Mouse (Mus musculus) kidney, adult 8-10 months (tissue): Measurements from ENCODE around the gene Shf.

Experiments
- DNase-seq, 2 experiments: peaks; one replicate each; pipeline ENCODE4 v3.0.0; 2022

Gene Shf

DNA sequence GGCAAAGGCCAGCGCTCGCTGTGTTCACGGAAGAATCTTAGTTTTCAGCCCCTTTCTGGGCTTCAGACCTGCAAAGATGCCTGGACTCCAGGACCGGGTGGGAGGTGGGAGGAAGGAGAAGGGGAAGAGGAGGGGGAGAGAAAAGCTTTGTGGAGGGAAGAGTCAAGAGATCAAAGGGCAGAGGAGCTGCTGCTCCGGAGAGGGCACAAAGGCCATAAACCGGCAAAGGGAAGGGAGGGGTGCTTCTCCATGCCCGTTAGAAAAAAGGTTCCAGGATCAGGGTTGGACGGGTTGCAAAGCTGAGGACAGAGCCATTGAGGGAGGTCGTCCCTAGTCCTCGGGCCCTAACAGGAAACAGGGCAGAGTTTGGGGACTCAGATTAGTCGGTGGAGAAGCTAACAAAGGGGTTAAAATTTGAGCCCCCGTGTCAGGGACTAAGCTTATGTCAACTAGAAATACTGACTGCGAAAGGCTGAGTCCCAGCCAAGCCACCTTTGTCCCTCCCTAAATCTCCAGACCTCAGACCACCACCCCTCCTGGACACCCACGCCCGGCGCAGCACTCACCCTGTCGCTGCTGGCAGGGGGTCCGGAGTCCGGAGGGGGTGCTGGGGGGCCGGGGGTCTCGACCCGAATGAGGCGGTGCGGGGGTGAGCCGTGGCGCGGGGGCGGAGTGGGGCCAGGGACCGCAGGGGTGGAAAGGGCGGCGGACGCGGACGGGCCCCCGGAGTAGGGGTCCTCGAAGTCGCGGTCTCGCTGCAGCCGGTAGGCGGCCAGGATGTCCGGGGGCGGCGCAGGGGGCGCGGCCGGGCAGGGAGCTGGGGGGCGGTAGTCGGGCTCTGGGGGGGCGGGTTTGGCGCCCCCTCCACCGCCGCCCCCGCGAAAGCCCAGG lies 636 bp downstream of the Shf start:
- DNase-seq: peak in 1 of 2 experiments; percentile 36

DNA sequence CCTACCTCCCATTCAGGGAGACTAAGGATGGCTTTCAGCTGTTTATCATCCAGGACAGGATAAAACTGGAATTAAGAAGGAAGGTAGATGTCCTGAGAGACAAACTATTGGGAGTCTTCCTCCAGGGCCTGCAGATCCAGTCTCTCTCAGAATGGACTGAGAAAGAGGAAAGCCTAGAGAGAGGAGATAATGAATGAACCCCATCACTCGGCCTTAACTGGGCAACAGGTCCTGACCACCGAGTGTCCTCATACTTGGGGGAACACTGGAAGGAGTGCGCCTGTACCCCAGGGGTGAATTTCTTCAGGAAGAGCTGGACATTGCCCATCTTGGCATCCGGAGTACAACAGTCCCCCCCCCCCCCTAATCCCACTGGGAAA lies 1.3 kb downstream of the Shf start:
- no peak for DNase-seq

DNA sequence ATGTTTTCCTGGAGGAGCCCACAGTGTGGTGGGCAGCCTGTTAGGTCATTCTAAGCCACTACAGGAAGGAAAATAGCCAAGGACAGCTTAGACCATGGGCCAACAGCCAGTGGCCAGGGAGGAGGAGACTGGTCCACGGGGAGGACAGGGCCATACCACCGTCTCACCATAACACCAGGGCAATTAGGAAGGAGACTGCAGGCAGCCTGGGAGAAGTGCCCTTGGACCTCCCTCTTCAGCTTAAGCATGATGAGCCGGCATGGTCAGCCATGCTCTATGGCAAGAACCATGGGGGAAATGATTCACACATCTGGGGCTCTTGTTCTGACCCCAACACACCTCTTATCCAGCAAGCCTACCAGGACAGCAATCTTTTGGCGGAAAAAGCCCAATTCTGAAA lies 1.8 kb downstream of the Shf start:
- DNase-seq: no peak

DNA sequence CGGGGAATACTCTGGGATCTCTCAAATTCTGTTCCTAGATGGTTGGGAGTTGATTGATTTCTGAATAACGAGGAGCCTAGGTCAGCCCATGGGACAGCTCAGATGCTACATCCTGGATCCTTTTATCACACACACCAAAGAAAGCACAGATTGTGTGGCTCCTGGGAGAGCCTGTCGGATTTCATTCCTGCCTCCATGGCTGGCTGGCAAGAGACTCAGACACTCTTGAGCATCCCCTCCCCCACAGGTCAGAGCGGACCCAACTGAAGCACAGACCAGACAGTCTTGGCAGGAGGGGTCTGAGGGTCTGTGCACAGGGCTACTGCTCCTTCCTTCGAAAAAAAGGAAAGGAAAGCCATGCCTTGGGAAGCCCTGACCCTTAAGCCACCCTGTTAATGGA lies 2.3 kb downstream of the Shf start:
- no peak for DNase-seq

DNA sequence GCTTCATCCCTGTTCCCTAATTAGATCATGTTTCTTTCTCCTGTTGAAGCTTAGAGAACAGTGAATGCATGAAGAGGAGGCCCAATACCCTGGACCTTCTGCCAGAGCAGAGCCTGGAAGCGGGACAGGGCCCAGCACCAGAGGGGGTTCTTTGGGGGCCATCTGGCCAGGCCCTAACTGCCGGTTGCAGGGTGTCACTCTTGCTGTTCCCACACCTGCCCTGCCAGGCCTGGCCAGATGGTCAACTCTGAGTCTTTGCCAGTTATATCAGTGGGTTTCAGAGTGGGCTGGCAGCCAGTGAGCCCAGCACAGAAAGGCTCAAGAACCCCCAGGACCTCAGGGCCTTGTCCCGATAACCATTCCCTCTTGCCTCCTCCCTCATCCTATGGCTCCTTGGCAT lies 2.9 kb downstream of the Shf start:
- no peak for DNase-seq

DNA sequence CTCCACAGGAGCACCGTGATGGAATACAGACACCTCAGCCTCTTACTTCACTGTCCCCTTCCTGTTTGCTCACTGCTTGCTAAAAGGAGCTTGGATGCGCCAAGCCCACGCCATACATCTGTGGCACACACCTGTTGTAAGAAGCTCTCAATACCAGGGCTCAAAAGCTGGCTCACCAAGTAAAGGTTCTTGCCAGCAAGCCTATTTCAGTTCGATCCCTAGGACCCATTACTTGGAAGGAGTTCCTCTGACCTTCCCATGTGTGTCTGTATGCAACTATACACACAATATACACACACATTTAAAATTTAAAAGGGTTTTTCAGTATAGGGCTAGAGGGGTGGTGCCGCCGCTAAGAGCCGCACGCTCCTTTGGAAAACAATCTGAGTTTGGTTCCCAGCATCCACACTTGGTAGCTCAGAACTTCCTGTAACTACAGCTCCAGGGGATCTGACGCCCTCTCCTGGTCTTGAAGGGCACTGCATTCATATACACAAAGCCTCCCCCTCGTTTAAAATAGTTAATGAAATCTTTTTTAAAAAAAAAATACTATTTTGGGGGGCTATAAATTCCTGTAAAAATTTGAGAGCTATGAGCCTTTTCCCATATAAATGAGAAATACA lies 3.6 kb downstream of the Shf start:
- no peak for DNase-seq

DNA sequence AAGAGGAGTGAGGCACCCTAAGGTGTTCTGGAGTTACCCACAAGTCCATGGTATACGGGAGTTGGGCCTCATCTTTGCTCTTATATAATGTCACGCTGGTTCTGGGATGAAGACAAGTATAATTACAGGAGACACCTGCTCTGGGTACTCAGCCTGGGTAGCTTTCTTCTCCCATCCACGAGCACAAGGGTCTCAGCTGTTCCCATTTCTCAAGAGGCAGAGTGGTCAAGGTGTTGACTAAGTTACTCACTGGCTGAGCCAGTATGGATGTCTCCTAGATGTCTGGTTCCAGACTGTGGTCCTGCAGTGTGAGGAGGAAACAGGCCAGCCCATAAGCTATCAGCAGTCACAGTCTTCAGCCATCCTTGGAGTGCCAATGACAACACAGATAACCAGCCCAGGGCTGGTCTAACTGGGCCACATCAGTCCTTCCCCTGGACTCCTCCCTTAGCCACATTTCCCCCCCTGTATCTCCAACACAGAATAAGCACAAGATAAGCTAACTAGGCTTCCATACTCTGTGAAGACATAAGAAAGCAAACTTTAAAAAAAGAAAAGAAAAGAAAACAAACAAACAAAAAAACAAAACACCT lies 4.5 kb downstream of the Shf start:
- DNase-seq: no peak

DNA sequence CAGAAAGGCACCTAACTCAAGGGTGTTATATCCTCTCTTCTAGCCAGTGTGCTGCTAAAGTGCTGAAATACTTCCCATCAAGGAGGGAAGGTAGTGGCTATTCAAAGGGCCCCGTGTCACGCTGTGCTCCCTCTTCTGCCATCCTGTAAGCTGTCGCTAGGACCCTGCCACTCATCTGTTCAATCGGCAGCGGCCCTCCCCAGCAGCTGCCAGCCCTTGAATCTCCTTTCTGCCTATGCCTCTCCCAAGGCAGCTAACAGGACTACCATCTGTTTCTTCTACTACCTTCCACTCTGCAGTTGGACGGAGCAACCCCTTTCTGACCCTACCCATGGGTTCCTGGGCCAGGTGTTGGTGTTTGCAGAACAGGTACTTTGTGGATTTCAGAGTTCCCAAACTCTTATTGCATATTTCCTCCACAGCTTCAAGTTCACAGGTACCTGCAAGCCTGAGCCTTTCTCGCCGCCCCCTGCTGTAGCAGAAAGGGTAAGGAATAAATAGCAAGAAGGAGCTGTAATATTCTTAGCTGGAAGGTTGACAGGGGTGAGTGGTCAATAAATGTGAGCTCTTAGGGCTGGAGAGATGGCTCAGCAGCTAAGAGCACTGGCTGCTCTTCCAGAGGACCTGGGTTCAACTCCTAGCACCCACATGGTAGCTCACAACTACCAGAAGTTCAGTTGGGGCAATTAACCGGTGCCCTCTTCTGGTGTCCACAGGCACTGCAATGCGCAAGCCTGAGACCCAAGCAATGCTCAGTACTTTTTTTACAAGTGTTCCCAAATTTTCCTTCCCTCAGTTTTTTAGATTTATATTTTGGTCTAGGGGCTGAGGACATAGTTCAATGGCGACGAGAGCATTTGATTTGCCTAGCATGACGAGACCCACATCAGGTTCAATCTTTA lies 6.1 kb downstream of the Shf start:
- DNase-seq: no peak

DNA sequence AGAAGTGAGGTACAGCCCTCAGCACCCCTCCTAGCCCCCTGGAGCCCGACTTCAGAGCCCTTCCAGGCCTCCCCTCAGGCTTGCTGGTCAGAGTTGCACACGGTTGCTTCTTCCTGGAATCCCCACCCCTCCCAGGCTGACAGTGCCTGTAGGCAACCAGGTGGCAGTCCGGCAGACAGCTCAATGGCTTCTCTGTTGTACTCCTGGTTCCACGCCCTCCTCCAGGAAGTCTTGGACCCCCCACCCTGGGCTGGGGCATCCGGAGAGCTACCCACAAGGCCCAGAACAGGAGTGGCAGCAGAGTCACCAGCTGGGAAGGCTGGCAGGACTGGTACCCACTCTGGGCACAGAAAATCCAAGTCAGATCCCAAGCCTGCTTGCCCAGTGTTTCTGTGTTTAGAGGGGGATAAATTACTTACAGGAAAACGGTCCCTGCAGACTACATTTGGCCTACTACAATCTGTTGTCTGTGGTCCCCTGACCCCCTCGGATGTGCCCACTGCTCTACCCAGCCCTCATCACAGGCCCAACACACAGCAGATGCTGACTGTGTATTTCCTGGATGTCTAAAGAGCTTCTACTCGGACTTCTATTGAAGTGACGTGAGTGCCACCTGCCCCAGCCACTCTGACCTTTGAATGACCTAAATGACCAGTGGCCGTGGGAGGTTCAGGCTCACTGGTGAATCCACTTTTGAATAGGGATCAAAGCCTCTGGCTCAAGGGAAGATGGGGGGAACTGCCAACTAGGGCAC lies 6.9 kb downstream of the Shf start:
- DNase-seq: no peak

DNA sequence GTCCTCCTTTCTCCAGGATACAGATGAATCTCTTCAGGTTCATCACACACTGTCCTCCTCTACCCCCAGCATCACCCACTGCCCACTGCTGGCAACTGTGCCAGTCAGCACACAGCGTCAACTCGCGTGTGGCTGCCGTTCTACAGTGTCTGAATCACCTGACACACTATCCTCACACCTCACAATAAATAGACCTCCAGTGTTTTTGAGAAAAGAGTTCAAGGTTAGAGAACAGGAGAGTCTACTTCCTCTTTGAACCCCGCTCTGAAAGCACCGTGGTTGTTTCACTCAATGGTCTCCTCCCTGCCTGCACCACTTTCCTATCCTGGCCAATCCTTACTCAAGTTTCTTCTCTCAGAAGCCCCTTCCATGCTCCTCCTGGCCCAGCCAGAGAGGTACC lies 7.8 kb downstream of the Shf start:
- no peak for DNase-seq

DNA sequence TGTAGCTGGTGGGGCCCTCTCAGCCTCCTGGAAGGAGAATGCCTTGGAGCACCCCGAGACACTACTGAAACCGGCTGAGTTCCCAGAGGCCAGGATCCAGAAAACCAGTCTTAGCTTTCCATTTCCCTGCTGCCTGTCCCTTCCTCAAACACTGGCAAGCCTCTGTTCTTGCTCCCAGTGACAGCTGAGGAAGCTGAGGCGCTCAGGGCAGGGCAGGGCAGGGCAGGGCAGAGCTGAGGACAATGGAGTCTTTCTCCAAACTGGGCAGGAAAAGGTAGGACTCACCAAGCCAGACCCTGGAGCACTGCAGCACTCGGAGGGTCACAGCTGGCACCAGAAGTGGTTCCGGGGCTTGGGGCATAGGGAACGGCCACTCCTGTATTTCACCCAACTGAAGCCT lies 8.7 kb downstream of the Shf start:
- DNase-seq: no peak

DNA sequence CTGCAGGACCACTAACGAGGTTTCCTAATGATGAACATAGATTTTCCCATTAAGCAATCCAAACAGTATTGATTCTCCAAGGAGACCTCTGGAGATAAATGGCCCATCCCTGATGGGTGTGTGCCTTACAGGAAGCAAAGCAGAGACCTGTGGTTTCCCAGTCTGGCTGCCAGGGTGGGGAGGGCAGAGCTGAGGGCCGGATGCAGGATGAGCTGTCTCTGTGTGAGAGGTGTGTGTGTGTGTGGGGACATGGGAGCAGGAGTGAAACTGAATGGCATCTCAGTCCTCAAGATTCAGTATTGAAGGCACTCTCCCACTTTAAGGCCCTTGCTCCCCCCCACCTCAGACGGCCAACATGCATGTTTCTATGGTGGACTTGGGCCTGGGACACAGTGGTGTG lies 12.8 kb downstream of the Shf start:
- DNase-seq: no peak

DNA sequence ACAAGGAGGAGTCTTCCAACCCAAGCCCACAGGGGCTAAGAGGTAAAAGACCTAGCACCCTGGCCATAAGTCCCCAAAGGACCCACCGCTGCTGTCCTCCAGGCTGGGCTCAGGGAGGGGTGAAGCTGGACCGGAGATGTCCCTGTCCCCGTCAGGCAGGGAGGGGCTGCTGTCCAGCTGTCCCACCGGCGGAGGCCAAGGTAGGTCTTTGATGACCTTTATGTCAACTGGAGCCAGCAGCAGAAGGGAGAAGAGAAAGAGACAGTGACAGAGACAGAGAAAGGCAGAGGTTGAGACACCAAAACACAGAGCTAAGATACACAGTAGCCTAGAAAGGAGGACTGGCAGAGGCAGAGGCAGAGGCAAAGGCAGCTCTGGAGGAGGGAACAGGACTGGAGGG lies 13.6 kb downstream of the Shf start:
- DNase-seq: no peak

DNA sequence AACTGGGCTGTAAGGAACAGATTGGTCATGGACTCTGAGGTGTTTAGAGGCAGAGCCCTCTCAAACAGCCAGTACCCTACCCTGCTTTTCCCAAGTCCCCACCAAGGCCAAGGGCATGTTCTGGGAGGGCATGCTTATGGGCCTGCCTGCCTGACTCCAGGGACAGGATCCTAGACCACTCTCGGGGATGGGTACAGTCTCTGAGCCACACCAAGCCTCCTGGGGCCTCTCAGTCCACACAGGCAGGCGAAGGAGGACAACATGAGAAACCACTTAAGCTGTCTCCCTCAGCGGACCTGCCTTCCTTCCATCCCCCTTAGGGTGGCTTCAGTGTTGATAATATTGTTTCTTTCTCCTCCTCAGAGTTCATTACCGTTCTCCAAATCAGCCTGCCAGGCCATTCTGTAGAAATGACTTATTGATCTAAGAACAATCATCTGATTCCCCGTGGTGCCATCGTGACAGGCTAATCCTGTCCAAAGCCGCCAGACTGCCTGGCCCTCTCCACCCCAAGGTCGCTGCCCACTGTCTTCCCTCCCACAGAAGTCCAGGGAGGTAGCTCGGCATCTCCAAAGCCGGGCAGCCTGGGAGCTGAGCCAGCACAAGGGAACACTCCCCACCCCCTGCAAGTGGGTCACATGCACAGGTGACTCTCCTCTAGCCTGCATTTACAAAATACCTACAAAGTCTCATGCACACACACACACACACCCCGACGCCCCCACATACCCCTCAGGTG lies 14.6 kb downstream of the Shf start:
- DNase-seq: peak; percentile 61 to 69

DNA sequence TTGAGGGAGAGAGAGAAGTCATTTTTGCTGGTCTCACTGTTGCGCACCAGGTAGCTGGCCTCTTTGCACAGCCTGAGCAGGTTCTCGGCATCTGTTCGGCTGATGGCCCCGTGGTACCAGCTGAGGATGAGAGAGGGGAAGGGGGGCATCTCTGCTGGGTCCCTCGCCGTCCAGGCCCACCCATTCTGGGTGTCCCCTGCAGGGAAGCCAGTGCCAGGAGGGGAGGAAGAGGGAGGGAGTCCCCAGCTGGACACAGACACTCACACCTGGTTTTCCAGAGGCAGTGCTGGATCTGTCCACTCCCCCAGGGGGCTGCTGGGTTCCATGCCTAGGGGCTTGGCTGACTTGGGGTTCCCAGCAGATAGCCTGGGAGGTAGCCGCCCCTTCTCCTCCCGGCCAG lies 15.2 kb downstream of the Shf start:
- DNase-seq: no peak

DNA sequence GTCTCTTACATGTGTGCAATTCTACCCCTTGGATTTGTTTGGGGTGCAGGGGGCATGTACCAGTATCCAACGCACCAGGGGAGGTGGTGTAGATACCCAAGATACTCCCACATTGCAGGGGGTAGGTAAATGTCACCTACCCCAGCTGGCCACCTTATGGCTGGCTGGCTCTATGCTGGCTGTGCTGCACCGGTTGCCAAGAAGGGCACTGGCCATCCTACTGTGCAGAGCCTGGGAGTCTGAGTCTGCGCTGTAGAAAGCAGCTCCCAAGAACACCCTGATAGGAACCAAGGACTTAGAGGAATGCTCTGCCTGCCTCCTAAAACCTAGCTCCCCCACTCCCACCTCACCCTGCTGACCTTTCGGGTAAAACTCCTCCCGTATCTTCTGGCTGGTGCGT lies 16.0 kb downstream of the Shf start:
- no peak for DNase-seq

DNA sequence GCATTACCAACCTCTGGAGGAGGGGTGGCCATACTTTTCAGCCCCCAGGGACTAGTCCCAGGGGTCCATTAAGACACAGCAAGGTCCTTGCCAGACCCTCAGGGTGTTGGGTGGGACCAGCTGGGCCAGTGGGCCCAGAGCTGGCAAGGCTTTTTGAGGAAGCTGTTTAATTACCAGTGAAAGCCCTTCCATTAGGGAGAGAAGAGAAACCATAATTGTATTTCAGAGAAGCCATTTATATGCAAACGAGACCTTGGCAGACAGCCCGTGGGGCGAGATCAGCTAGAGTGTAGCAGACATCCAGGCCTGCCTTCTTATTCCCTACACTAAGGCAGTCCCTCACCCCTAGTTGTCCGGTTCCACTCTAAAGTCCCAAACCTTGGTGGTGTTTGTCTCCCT lies 17.0 kb downstream of the Shf start:
- peak; percentile 31 to 47 for DNase-seq

DNA sequence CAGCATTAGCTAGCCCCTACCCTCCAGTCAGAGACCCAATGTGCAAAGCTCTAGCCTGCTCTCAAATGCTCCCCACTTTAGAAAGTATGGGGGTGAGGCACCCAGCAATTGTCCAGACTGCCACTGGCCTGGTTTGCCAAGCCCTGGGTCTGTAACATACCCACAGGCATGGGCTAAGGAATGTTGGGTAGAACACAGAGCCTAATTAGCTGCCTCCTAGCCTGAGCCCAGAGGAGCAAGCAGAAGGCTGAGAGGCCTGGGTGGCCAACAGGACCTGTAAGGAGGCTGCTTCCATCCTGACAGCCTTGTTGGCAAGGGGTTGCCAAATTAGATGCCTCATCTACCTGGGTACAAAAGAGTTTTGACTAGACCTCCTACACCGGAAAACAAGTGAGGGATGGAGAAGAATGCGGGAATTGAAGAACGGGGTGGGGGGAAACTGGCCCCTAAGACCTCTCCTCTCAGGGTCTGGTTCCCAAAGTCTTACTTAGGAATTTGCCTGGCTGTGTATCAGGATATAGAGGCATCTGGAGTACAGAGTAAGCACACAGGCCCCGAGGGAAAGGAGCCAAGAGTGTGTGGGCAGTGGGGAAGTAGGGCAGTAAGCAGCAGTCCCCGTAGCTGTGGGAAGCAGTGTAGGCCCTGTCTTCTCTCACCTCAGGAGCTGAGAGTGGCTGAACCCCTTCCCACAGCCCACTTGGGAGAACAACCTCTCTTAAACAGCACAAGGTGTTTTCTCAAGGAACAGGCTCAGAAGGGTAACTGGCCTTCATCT lies 17.6 kb downstream of the Shf start:
- no peak for DNase-seq

DNA sequence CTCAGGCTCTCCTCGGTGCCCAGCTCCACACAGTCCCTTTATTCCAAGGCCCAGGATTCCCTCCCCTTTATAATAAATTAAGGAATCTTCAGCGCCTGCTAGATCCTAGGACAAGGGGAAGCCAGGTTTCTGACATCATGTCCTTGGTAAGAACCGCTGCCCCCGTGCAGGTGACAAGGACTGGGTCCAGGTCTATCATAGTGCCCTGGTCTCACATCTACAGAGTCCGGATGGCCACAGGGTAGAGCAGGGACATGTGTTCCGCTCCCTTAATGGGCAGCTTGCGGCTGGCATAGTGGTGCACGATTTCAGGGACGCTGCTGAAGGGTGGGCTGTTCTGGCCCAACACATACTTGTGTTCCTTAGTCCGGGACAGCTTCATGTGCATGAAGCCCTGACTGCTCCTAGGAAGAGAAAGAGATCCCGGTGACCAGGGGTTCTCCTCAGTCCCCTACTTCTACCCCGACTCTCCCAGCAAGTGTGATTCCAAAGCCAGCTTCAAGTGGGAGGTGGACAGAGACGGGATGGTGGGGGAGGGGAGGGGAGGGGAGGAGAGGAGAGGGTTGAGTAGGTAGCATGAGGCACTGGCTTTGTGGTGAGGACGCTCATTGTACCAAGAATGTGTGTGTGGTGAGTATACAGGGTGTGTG lies 19.7 kb downstream of the Shf start:
- no peak for DNase-seq

DNA sequence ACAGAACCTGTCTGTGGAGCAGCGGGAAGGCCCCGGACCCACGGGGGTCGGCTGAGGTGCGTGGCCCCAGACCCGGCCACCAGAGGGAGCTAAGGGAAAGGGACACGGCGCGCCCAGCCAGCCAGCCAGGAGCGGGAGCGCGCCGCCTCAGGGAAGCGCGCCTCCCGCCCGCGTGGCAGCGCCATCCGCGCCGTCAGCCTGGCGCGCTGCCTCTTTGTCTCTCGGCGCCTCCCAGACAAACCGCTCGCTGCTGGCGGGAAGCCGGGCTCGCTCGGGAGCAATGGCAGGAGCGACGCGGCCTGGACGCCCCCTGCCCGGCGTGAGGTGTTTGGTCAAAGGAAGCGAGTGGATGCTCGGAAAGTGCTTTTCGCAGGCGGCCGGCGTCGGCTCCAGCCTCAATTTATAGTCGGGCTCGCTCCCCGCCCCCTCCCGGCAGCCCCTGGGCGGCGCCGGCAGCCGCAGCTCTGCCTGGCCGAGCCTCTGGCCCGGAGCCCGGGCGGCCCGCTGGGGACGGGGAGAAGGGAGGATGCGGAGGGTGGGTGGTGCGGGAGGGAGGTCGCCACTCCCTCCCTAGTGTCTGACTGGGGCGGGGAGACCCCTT lies 20.3 kb downstream of the Shf start:
- peak; percentile 79 to 83 for DNase-seq
